Mouse (Mus musculus): ENCODE measurements around the gene Sema6c. TPM values are rescaled to one million over a fixed set of nuclear protein-coding genes. Genes with fewer than 3 reads are reported as not detected.
"Not testable (repeated sequence)": the region's sequence is repeated elsewhere in the genome, so short reads cannot be mapped to it uniquely, and the experiment has no call there.

The Sema6c gene
- polyA plus RNA-seq, 1 experiment = 13.3 TPM

DNA sequence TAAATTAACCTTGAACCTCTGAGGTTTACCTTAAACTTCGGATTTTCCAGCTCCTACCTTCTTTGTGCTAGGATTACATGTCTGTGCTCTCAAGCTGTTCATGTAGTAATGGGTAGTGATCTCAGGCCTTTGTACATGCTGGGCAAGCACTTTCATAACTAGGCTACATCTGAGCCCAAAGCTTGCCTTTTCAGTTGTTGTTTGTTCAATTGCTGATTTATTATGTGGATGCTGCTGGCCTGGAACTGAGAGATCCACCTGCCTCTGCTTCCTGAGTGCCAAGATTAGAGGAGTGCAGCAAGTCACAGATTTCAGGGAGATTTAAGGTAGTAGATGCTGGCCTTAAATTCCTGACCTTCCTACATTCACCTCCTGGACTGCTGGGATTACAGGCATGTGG lies 38.8 kb downstream of the Sema6c start:
- H3K27me3 ChIP-seq (ENCODE audit: control insufficient read depth, insufficient read depth, low read length, poor library complexity, severe bottlenecking) = no peaks in the 10 kb centered on the region
- no peaks in the 10 kb centered on the region for H3K4me1 ChIP-seq (ENCODE audit: control insufficient read depth, insufficient read depth, low read length)
- peaks cover 35% of the 10 kb centered on the region for H3K36me3 ChIP-seq (ENCODE audit: control insufficient read depth, insufficient read depth, low read length, poor library complexity, severe bottlenecking)
- H3K9me3 ChIP-seq (replicated peaks; ENCODE audit: control insufficient read depth, insufficient read depth, low read length, poor library complexity, severe bottlenecking) = no peaks in the 10 kb centered on the region
- no peak overlapping the region for H3K27ac ChIP-seq (ENCODE audit: insufficient read depth, low read length)
- no peak for TF ChIP-seq EP300 (IDR thresholded peaks at IDR 0.05; ENCODE audit: insufficient read depth, low read depth, low read length)
- TF ChIP-seq CTCF (IDR thresholded peaks at IDR 0.05; ENCODE audit: low read depth, low read length) = no peak
- no peak for TF ChIP-seq POLR2A (IDR thresholded peaks at IDR 0.05; ENCODE audit: insufficient read depth, low read length)
- H3K9ac ChIP-seq (ENCODE audit: low read depth, poor library complexity, severe bottlenecking) = no peak overlapping the region
- no peak overlapping the region for H3K4me3 ChIP-seq (ENCODE audit: low read depth, low read length)

DNA sequence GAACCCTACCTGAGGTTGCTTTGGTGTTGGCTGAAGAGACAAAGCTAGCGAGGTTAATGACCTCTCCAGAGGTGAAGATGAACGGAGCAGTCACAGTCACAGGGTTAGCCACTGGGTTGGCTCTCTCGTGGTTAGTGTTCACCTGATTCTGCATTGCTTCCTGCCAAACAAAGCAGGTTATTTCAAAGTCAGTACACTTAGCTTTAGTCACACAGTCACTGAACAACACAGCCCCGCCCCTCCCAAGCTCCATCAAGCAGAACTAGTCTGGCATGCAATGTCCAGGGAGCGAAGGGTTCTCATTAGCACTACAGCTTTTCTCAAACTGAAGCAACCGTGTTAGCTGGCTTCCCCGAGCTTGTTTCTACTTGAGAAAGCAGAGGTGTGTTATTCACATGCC lies 39.9 kb downstream of the Sema6c start:
- H3K9me3 ChIP-seq (replicated peaks; ENCODE audit: control insufficient read depth, insufficient read depth, low read length, poor library complexity, severe bottlenecking) = no peaks in the 10 kb centered on the region
- H3K9ac ChIP-seq (ENCODE audit: low read depth, poor library complexity, severe bottlenecking) = no peak overlapping the region
- no peak for TF ChIP-seq CTCF (IDR thresholded peaks at IDR 0.05; ENCODE audit: low read depth, low read length)
- no peak for TF ChIP-seq POLR2A (IDR thresholded peaks at IDR 0.05; ENCODE audit: insufficient read depth, low read length)
- H3K27me3 ChIP-seq (ENCODE audit: control insufficient read depth, insufficient read depth, low read length, poor library complexity, severe bottlenecking) = no peaks in the 10 kb centered on the region
- H3K36me3 ChIP-seq (ENCODE audit: control insufficient read depth, insufficient read depth, low read length, poor library complexity, severe bottlenecking) = peaks cover 43% of the 10 kb centered on the region
- H3K27ac ChIP-seq (ENCODE audit: insufficient read depth, low read length) = no peak overlapping the region
- no peaks in the 10 kb centered on the region for H3K4me1 ChIP-seq (ENCODE audit: control insufficient read depth, insufficient read depth, low read length)
- no peak overlapping the region for H3K4me3 ChIP-seq (ENCODE audit: low read depth, low read length)

DNA sequence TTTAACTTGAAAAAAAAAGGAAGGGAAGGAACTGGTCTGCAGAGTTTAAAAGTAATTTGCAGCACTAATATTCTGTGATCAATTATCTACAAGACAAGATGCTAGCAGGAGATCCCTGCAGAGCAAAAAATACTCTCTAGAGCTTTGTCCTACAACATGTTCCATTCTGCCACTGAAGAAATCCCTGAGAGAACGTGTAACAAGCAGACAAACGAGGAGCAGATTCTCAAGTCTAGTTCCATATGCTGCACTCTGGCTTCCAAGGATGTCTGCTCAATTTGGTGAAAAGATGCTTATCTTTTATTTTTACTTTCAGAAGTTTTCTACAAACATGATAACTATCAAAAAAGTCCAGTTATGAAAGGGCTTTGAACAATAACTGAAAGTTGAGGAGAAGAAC lies 40.3 kb downstream of the Sema6c start:
- Histone ChIP-seq H3K36me3 (ENCODE audit: control insufficient read depth, insufficient read depth, low read length, poor library complexity, severe bottlenecking) (peaks cover 46% of the 10 kb centered on the region), H3K4me1 (ENCODE audit: control insufficient read depth, insufficient read depth, low read length) (no peaks in the 10 kb centered on the region), H3K4me3 (ENCODE audit: low read depth, low read length) (no peak overlapping the region), H3K27me3 (ENCODE audit: control insufficient read depth, insufficient read depth, low read length, poor library complexity, severe bottlenecking) (no peaks in the 10 kb centered on the region), H3K9ac (ENCODE audit: low read depth, poor library complexity, severe bottlenecking) (no peak overlapping the region), H3K9me3 (replicated peaks; ENCODE audit: control insufficient read depth, insufficient read depth, low read length, poor library complexity, severe bottlenecking) (no peaks in the 10 kb centered on the region), H3K27ac (ENCODE audit: insufficient read depth, low read length) (no peak overlapping the region)
- TF ChIP-seq POLR2A (IDR thresholded peaks at IDR 0.05; ENCODE audit: insufficient read depth, low read length) (no peak), EP300 (IDR thresholded peaks at IDR 0.05; ENCODE audit: insufficient read depth, low read depth, low read length) (no peak), CTCF (IDR thresholded peaks at IDR 0.05; ENCODE audit: low read depth, low read length) (no peak)

DNA sequence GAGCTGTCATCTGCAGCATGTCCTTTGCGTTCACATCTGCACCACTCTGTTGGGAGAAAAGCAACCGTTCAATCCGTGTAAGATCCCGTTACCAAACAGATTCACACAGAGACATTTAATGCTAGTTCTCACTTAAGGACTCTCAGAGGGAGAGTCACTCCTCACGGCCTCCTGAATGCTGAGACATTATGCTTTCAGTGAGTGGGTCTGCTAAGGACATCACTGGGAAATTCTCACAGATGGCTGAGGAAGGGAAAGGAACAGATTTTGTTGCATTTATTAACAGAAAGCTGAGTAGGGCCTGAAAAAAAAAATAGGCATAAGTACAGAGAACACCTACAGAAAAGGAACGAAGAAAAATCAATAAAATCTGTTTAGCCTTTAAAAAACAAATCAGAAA lies 43.6 kb downstream of the Sema6c start:
- Histone ChIP-seq H3K4me3 (ENCODE audit: low read depth, low read length) (no peak overlapping the region), H3K27ac (ENCODE audit: insufficient read depth, low read length) (no peak overlapping the region), H3K9ac (ENCODE audit: low read depth, poor library complexity, severe bottlenecking) (no peak overlapping the region), H3K9me3 (replicated peaks; ENCODE audit: control insufficient read depth, insufficient read depth, low read length, poor library complexity, severe bottlenecking) (no peaks in the 10 kb centered on the region), H3K27me3 (ENCODE audit: control insufficient read depth, insufficient read depth, low read length, poor library complexity, severe bottlenecking) (no peaks in the 10 kb centered on the region), H3K36me3 (ENCODE audit: control insufficient read depth, insufficient read depth, low read length, poor library complexity, severe bottlenecking) (peaks cover 43% of the 10 kb centered on the region), H3K4me1 (ENCODE audit: control insufficient read depth, insufficient read depth, low read length) (no peaks in the 10 kb centered on the region)
- TF ChIP-seq CTCF (IDR thresholded peaks at IDR 0.05; ENCODE audit: low read depth, low read length) (no peak), EP300 (IDR thresholded peaks at IDR 0.05; ENCODE audit: insufficient read depth, low read depth, low read length) (no peak), POLR2A (IDR thresholded peaks at IDR 0.05; ENCODE audit: insufficient read depth, low read length) (no peak)

DNA sequence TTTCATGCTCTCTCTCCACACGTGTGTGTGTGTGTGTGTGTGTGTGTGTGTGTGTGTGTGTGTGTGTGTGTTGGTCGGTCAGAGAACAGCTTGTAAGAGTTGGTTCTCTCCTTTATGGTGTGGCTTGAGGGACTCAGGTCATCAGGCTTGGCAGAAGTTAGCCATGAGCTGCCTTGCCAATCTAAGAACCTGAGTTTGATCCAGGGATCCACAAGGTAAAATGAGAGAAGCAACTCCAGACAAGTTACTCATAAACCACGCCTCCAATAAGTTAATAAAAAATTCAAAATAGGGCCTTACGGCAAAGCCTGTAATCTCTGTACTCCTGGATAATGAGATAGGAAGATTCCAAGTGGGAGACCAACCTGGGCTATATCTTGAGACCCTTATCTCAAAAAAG lies 48.0 kb downstream of the Sema6c start:
- Histone ChIP-seq H3K27me3 (ENCODE audit: control insufficient read depth, insufficient read depth, low read length, poor library complexity, severe bottlenecking) (no peaks in the 10 kb centered on the region), H3K9me3 (replicated peaks; ENCODE audit: control insufficient read depth, insufficient read depth, low read length, poor library complexity, severe bottlenecking) (no peaks in the 10 kb centered on the region), H3K4me1 (ENCODE audit: control insufficient read depth, insufficient read depth, low read length) (no peaks in the 10 kb centered on the region), H3K4me3 (ENCODE audit: low read depth, low read length) (no peak overlapping the region), H3K9ac (ENCODE audit: low read depth, poor library complexity, severe bottlenecking) (no peak overlapping the region), H3K36me3 (ENCODE audit: control insufficient read depth, insufficient read depth, low read length, poor library complexity, severe bottlenecking) (peaks cover 24% of the 10 kb centered on the region), H3K27ac (ENCODE audit: insufficient read depth, low read length) (no peak overlapping the region)
- TF ChIP-seq POLR2A (IDR thresholded peaks at IDR 0.05; ENCODE audit: insufficient read depth, low read length) = no peak
- TF ChIP-seq EP300 (IDR thresholded peaks at IDR 0.05; ENCODE audit: insufficient read depth, low read depth, low read length) = no peak
- no peak for TF ChIP-seq CTCF (IDR thresholded peaks at IDR 0.05; ENCODE audit: low read depth, low read length)

DNA sequence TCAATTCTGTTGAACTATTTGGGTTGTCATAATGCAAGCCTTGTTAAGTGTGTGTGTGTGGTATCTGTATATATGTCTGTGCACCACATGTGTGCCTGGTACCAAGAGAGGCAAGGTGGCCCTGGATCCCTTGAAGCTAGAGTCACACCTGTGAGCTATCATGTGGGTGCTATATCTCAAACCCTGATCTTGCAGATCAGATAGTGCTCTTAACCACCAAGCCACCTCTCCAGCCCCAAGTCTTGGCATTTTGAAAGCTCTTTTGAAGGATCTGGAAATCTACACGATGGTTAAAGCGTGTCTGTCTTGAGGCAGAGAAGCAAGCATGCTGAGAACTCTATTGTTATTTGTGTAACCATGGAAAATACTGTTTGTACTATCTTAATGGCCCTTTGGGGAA lies 50.3 kb downstream of the Sema6c start:
- Histone ChIP-seq H3K4me1 (ENCODE audit: control insufficient read depth, insufficient read depth, low read length) (no peaks in the 10 kb centered on the region), H3K9ac (ENCODE audit: low read depth, poor library complexity, severe bottlenecking) (no peak overlapping the region), H3K36me3 (ENCODE audit: control insufficient read depth, insufficient read depth, low read length, poor library complexity, severe bottlenecking) (peaks cover 17% of the 10 kb centered on the region), H3K4me3 (ENCODE audit: low read depth, low read length) (no peak overlapping the region), H3K27ac (ENCODE audit: insufficient read depth, low read length) (no peak overlapping the region), H3K9me3 (replicated peaks; ENCODE audit: control insufficient read depth, insufficient read depth, low read length, poor library complexity, severe bottlenecking) (no peaks in the 10 kb centered on the region), H3K27me3 (ENCODE audit: control insufficient read depth, insufficient read depth, low read length, poor library complexity, severe bottlenecking) (no peaks in the 10 kb centered on the region)
- TF ChIP-seq EP300 (IDR thresholded peaks at IDR 0.05; ENCODE audit: insufficient read depth, low read depth, low read length) (no peak), POLR2A (IDR thresholded peaks at IDR 0.05; ENCODE audit: insufficient read depth, low read length) (no peak), CTCF (IDR thresholded peaks at IDR 0.05; ENCODE audit: low read depth, low read length) (no peak)

DNA sequence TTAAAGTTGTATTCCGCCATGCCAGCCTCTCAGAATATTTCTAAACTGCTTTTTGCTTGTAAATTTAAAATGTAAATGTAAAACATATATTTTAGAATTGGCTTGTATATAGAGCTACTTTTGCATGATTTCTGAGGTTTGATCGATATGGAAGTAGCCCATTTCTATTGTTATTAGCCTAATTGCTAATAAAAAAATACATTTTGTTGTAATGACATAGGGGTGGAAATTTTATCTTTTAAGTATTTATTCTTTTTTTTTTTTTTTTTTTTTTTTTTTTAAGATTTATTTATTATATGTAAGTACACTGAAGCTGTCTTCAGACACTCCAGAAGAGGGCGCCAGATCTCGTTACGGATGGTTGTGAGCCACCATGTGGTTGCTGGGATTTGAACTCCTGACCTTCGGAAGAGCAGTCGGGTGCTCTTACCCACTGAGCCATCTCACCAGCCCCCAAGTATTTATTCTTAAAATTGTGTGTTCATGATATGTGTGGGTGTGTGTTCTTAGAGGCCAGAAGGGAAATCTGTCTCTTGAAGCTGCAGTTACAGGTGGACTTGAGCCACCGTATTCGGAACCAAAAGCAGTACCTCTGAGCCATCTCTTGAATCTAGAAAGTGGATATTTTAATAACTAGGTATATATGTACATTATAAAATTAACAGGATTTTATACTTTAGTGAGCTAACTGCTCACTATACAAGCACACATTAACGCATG lies 52.8 kb downstream of the Sema6c start:
- H3K27me3 ChIP-seq (ENCODE audit: control insufficient read depth, insufficient read depth, low read length, poor library complexity, severe bottlenecking); H3K27ac ChIP-seq (ENCODE audit: insufficient read depth, low read length); H3K9ac ChIP-seq (ENCODE audit: low read depth, poor library complexity, severe bottlenecking); H3K4me1 ChIP-seq (ENCODE audit: control insufficient read depth, insufficient read depth, low read length); H3K9me3 ChIP-seq (replicated peaks; ENCODE audit: control insufficient read depth, insufficient read depth, low read length, poor library complexity, severe bottlenecking); H3K4me3 ChIP-seq (ENCODE audit: low read depth, low read length): not testable (repeated sequence)
- H3K36me3 ChIP-seq (ENCODE audit: control insufficient read depth, insufficient read depth, low read length, poor library complexity, severe bottlenecking) = peaks cover 15% of the 10 kb centered on the region

All from ES-Bruce4 (cell line).